Mouse (Mus musculus): ENCODE data around the gene Zfp74.

DNA sequence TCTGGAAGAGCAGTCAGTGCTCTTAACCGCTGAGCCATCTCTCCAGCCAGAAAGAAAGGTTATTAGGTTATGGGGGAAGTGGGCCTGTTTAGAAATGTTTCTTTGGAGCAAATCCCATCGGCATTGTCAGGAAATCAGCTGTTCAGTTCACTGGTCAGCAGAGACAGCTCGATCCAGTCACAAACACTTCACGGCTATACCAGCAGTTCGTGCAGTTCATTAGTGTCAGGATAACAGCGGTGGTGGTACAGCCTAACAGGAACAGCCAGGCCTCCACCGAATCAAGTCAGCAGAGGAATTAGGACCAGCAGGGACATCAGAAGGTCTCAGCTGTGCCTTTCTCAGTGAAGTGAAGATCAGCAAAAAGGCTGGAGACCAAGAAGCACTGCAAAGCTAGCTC lies 73.0 kb downstream of the Zfp74 start:
- TF ChIP-seq CTCF (IDR thresholded peaks at IDR 0.05; ENCODE audit: low read depth) (no peak), EP300 (optimal IDR thresholded peaks at IDR 0.05) (no peak)

Data from stomach, postnatal 0 days (tissue).